In genomic region chr9:31542909-31543690, GRCm38 (mm10) we compare ENCODE assay signal across 8 mouse cellular contexts.
DNase-seq lines count a peak whose midpoint lies in the region; ATAC-seq and TF ChIP-seq lines count a peak whose summit lies in the region.

No protein-coding gene starts in this region.

- no peaks in the 10 kb centered on the region for H3K27me3 ChIP-seq in Patski
- H3K27me3 ChIP-seq in cerebellum, adult 2 months (ENCODE audit: control insufficient read depth, insufficient read depth, low read length), result no peaks in the 10 kb centered on the region
- H3K27me3 ChIP-seq in hindbrain, postnatal 0 days (ENCODE audit: insufficient read depth, low read length), result no peaks in the 10 kb centered on the region

- TF ChIP-seq CTCF in Patski (IDR thresholded peaks at IDR 0.05), result peak; percentile 87
- TF ChIP-seq CTCF in cerebellum, adult 2 months (IDR thresholded peaks at IDR 0.05; ENCODE audit: borderline replicate concordance, insufficient read depth, low read depth, low read length), result peak; percentile 88
- TF ChIP-seq CTCF in hindbrain, postnatal 0 days (IDR thresholded peaks at IDR 0.05; ENCODE audit: low read depth), result peak; percentile 97

- 15% methylated on average over 13 of the region's 13 CpGs for WGBS in cerebellum, adult 2 months
- 11% methylated on average over 13 of the region's 13 CpGs for WGBS in hindbrain, postnatal 0 days

- POLR2A ChIA-PET in Patski (lab: Charles Lee), result interaction anchor here (0.7 kb wide), 1 partner anchor 23 kb away, joined by 5 read pairs; no protein-coding TSS in a partner anchor

- H3K9me3 ChIP-seq in hindbrain, postnatal 0 days (ENCODE audit: low read length), result no peaks in the 10 kb centered on the region

- H3K4me3 ChIP-seq in cerebellum, adult 2 months (replicated peaks; ENCODE audit: insufficient read depth, low read depth, low read length), result no peak overlapping the region
- H3K4me3 ChIP-seq in hindbrain, postnatal 0 days (ENCODE audit: low read length), result no peak overlapping the region

- TF ChIP-seq POLR2A in cerebellum, adult 2 months (IDR thresholded peaks at IDR 0.05; ENCODE audit: borderline replicate concordance, insufficient read depth, low read length), result no peak

- H3K4me1 ChIP-seq in cerebellum, adult 2 months (ENCODE audit: control insufficient read depth, insufficient read depth, low read length), result no peaks in the 10 kb centered on the region
- no peaks in the 10 kb centered on the region for H3K4me1 ChIP-seq in hindbrain, postnatal 0 days (ENCODE audit: insufficient read depth, low read length)

- no peak overlapping the region for H3K9ac ChIP-seq in hindbrain, postnatal 0 days (replicated peaks; ENCODE audit: low read length)

- no peak overlapping the region for H3K27ac ChIP-seq in cerebellum, adult 2 months (ENCODE audit: insufficient read depth, low read length)
- no peak overlapping the region for H3K27ac ChIP-seq in hindbrain, postnatal 0 days

- no peaks in the 10 kb centered on the region for H3K36me3 ChIP-seq in hindbrain, postnatal 0 days (ENCODE audit: insufficient read depth, low read length)

- no peak for ATAC-seq in Patski
- peak; percentile 87 for ATAC-seq in frontal cortex, adult (ENCODE audit: low TSS enrichment)
- peak; percentile 94 for ATAC-seq in hindbrain, postnatal 0 days

- in situ Hi-C loops in Patski (cut with MboI; ENCODE audit: low pct_unique_long_range_greater_than_20kb), result loop anchor here (25.0 kb wide), 1 partner anchor 381 kb away; no protein-coding TSS in a partner anchor

- no peak for DNase-seq in Patski (ENCODE audit: low read depth, low spot score)
- DNase-seq in cerebellum, adult 2 months, result peak; percentile 60 to 72
- DNase-seq in hindbrain, postnatal 0 days (ENCODE audit: low spot score), result peak; percentile 95
- peak; percentile 27 for DNase-seq in left cerebral cortex, adult 11 months (ENCODE audit: low spot score)
- peak; percentile 76 to 83 for DNase-seq in lung, postnatal 4 days
- DNase-seq in right cerebral cortex, postnatal 25 days, result peak; percentile 74
- DNase-seq in urinary bladder, postnatal 25 days (ENCODE audit: low spot score), result peak; percentile 92

- CTCF ChIA-PET in Patski (lab: Charles Lee), result interaction anchor here (0.7 to 1.8 kb wide), 7 partner anchors 9 to 550 kb away, joined by 3 to 5 read pairs (median 4); no protein-coding TSS in a partner anchor

- 0 out of 2 replicates have a peak overlapping the region, but pooled peaks have one; percentile 25 for H3K4me2 ChIP-seq in hindbrain, postnatal 0 days (ENCODE audit: low read depth, low read length)
